Mouse (Mus musculus): ENCODE measurements around the gene Arsg.

DNA sequence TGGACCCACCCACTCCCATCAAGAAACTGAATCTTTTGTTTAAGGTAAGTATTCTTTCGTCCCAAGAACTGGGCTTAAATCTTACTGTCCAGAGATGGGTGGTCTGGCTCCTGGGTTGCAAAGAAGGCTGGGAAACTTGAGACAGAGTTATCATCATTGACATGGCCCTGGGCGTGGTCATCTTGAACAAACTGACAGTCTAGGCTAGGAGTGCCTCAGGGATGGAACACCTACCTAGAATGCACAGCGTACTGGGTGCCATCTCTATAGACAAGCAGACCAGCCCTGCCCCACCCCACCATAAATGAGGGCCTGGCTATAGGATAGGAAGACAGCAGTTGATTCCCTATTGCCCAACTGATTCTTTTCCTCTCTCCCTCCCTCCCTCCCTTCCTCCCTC is 44.6 kb downstream of the Arsg start:
- TF ChIP-seq CTCF (IDR thresholded peaks at IDR 0.05; ENCODE audit: insufficient read depth, low read depth, low read length) (no peak), POLR2A (IDR thresholded peaks at IDR 0.05; ENCODE audit: insufficient read depth, low read depth, low read length) (no peak)
